Mouse (Mus musculus) brain, embryonic 18.5 days (tissue): ENCODE measurements around the gene Fancl.
"Not testable (repeated sequence)": the region's sequence is repeated elsewhere in the genome, so short reads cannot be mapped to it uniquely, and the experiment has no call there.

Experiments
- DNase-seq: peaks from one replicate; pipeline ENCODE4 v3.0.0-alpha.2; 2012; ENCODE audit warnings: low read depth, low spot score

The Fancl gene

GRCm38 (mm10) chr11:26385971-26386370, at the start of gene Fancl:
Gene Fancl, plus strand, starts transcription at chr11:26386135.
- no peak for DNase-seq

GRCm38 (mm10) chr11:26336848-26337247, 49.1 kb upstream of the Fancl start:
- no peak for DNase-seq

GRCm38 (mm10) chr11:26370176-26370575, 15.8 kb upstream of the Fancl start:
- DNase-seq, result not testable (repeated sequence)

GRCm38 (mm10) chr11:26371980-26372379, 14.0 kb upstream of the Fancl start:
- not testable (repeated sequence) for DNase-seq

GRCm38 (mm10) chr11:26374132-26374531, 11.8 kb upstream of the Fancl start:
- DNase-seq, result no peak

- DNase-seq, result no peak
Measured at GRCm38 (mm10) chr11:26378074-26378473, 7.9 kb upstream of the Fancl start.

- DNase-seq, result no peak
Measured at GRCm38 (mm10) chr11:26381499-26381898, 4.4 kb upstream of the Fancl start.

- DNase-seq, result no peak
Measured at GRCm38 (mm10) chr11:26386678-26387077, 743 bp downstream of the Fancl start.

GRCm38 (mm10) chr11:26387087-26387611, 1.2 kb downstream of the Fancl start:
- peak; percentile 81 for DNase-seq

- DNase-seq, result no peak
Measured at GRCm38 (mm10) chr11:26395561-26395960, 9.6 kb downstream of the Fancl start.

- no peak for DNase-seq
Measured at GRCm38 (mm10) chr11:26412972-26413371, 27.0 kb downstream of the Fancl start.

GRCm38 (mm10) chr11:26421472-26421871, 35.5 kb downstream of the Fancl start:
- DNase-seq, result no peak

GRCm38 (mm10) chr11:26434229-26434628, 48.3 kb downstream of the Fancl start:
- DNase-seq, result no peak

- peak; percentile 24 for DNase-seq
Measured at GRCm38 (mm10) chr11:26437818-26438217, 51.9 kb downstream of the Fancl start.

- DNase-seq, result no peak
Measured at GRCm38 (mm10) chr11:26441121-26441520, 55.2 kb downstream of the Fancl start.

- no peak for DNase-seq
Measured at GRCm38 (mm10) chr11:26444374-26444773, 58.4 kb downstream of the Fancl start.

- DNase-seq, result no peak
Measured at GRCm38 (mm10) chr11:26449789-26450188, 63.9 kb downstream of the Fancl start.

- DNase-seq, result no peak
Measured at GRCm38 (mm10) chr11:26450636-26451035, 64.7 kb downstream of the Fancl start.

GRCm38 (mm10) chr11:26451228-26451627, 65.3 kb downstream of the Fancl start:
- DNase-seq, result no peak

GRCm38 (mm10) chr11:26452693-26453092, 66.8 kb downstream of the Fancl start:
- no peak for DNase-seq

- DNase-seq, result no peak
Measured at GRCm38 (mm10) chr11:26454081-26454480, 68.1 kb downstream of the Fancl start.

GRCm38 (mm10) chr11:26477037-26477739, 91.3 kb downstream of the Fancl start:
- no peak for DNase-seq

- no peak for DNase-seq
Measured at GRCm38 (mm10) chr11:26481691-26482242, 95.8 kb downstream of the Fancl start.
